Comparison of ENCODE assay signal across 14 mouse cellular contexts in genomic region chr16:38095181-38095851, GRCm38 (mm10). TPM values are rescaled to one million over a fixed set of nuclear protein-coding genes. Genes with fewer than 3 reads are reported as not detected.
A peak's percentile ranks its signal among the peaks of the same experiment; 100 is the strongest.
DNase-seq lines count a peak whose midpoint lies in the region; ATAC-seq and TF ChIP-seq lines count a peak whose summit lies in the region.
"Had no signal": no experiment of that assay in that cellular context is flagged by ENCODE, and none has a peak within 500 bp of the region (broad histone marks: within the 10 kb centered on the region; RNA-seq: fewer than 3 reads in every experiment).

No protein-coding gene starts in this region.

- H3K27me3 ChIP-seq in lung, embryonic 14.5 days (ENCODE audit: insufficient read depth, low read length): no peaks in the 10 kb centered on the region
- H3K27me3 ChIP-seq in hindbrain, embryonic 16.5 days (replicated peaks; ENCODE audit: control insufficient read depth, insufficient read depth, low read length): no peaks in the 10 kb centered on the region
- H3K27me3 ChIP-seq in neural tube, embryonic 13.5 days: no peaks in the 10 kb centered on the region
- H3K27me3 ChIP-seq: liver, embryonic 13.5 days; megakaryocyte, embryonic 14.5 days had no signal

- no peak overlapping the region for H3K9ac ChIP-seq in lung, embryonic 14.5 days
- no peak overlapping the region for H3K9ac ChIP-seq in hindbrain, embryonic 16.5 days (ENCODE audit: low read depth, low read length)
- peak overlapping the region; percentile 54 for H3K9ac ChIP-seq in neural tube, embryonic 13.5 days
- H3K9ac ChIP-seq: liver, embryonic 13.5 days had no signal

- whole genome bisulfite sequencing in lung, embryonic 14.5 days: 40% methylated on average over 5 of the region's 5 CpGs
- 70% methylated on average over 5 of the region's 5 CpGs for WGBS in hindbrain, embryonic 16.5 days
- 78% methylated on average over 5 of the region's 5 CpGs for WGBS in neural tube, embryonic 13.5 days

- TF ChIP-seq POLR2A in embryonic fibroblast, embryonic 13.5 days (IDR thresholded peaks at IDR 0.05; ENCODE audit: low read depth, low read length): no peak

- DNase-seq in lung, embryonic 14.5 days: peak; percentile 24
- DNase-seq in lung, postnatal 10 days: no peak
- no peak for DNase-seq in Muller cell, postnatal 12 days (ENCODE audit: inconsistent ontology term)
- no peak for DNase-seq in left cerebral cortex, adult 18-20 months (ENCODE audit: low spot score in 2 of 2)
- DNase-seq: cerebellum, postnatal 36 days; gastrocnemius, postnatal 14 days; heart, postnatal 10 days; liver, embryonic 13.5 days; thymus, postnatal 4 days had no signal

- H3K4me1 ChIP-seq in lung, embryonic 14.5 days (ENCODE audit: insufficient read depth): peaks cover 6% of the 10 kb centered on the region; the same call in 1 of the 2 replicates
- H3K4me1 ChIP-seq in embryonic fibroblast, embryonic 13.5 days (ENCODE audit: control insufficient read depth, insufficient read depth, low read length): peaks cover 5% of the 10 kb centered on the region
- H3K4me1 ChIP-seq in hindbrain, embryonic 16.5 days (ENCODE audit: control insufficient read depth, insufficient read depth, low read depth, low read length): peaks cover 37% of the 10 kb centered on the region
- H3K4me1 ChIP-seq in neural tube, embryonic 13.5 days (replicated peaks): peaks cover 64% of the 10 kb centered on the region

- ATAC-seq in lung, embryonic 14.5 days (ENCODE audit: insufficient read depth): no peak
- no peak for ATAC-seq in hindbrain, embryonic 16.5 days
- no peak for ATAC-seq in neural tube, embryonic 13.5 days (ENCODE audit: low read depth)

- H3K36me3 ChIP-seq in lung, embryonic 14.5 days (ENCODE audit: insufficient read depth): peaks cover 22% of the 10 kb centered on the region
- H3K36me3 ChIP-seq in hindbrain, embryonic 16.5 days (ENCODE audit: control insufficient read depth, insufficient read depth, low read length): no peaks in the 10 kb centered on the region
- peaks cover 8% of the 10 kb centered on the region for H3K36me3 ChIP-seq in neural tube, embryonic 13.5 days

- no peak overlapping the region for H3K27ac ChIP-seq in lung, embryonic 14.5 days (ENCODE audit: low read depth)
- peak overlapping the region; percentile 88 for H3K27ac ChIP-seq in embryonic fibroblast, embryonic 13.5 days (ENCODE audit: insufficient read depth, low read length)
- no peak overlapping the region for H3K27ac ChIP-seq in hindbrain, embryonic 16.5 days (ENCODE audit: low read depth, low read length)
- H3K27ac ChIP-seq in neural tube, embryonic 13.5 days (replicated peaks): no peak overlapping the region
- H3K27ac ChIP-seq: liver, embryonic 13.5 days had no signal

- no peak overlapping the region for H3K4me3 ChIP-seq in lung, embryonic 14.5 days (ENCODE audit: low read depth, low read length)
- H3K4me3 ChIP-seq in embryonic fibroblast, embryonic 13.5 days (ENCODE audit: insufficient read depth, low read length): no peak overlapping the region
- H3K4me3 ChIP-seq in hindbrain, embryonic 16.5 days (ENCODE audit: low read length): no peak overlapping the region
- H3K4me3 ChIP-seq in neural tube, embryonic 13.5 days: peak overlapping the region; percentile 94
- H3K4me3 ChIP-seq: erythroblast, embryonic 14.5 days; liver, embryonic 13.5 days had no signal

- 0 out of 2 replicates have a peak, but pooled peaks cover 2% of the 10 kb centered on the region for H3K9me3 ChIP-seq in lung, embryonic 14.5 days (ENCODE audit: low read depth, low read length)
- H3K9me3 ChIP-seq in hindbrain, embryonic 16.5 days (ENCODE audit: control insufficient read depth, low read length): no peaks in the 10 kb centered on the region
- H3K9me3 ChIP-seq in neural tube, embryonic 13.5 days: no peaks in the 10 kb centered on the region
- H3K9me3 ChIP-seq: liver, embryonic 13.5 days had no signal

- peak overlapping the region; percentile 3; the same call in 1 of the 2 replicates for H3K4me2 ChIP-seq in lung, embryonic 14.5 days
- peak overlapping the region; percentile 87 for H3K4me2 ChIP-seq in hindbrain, embryonic 16.5 days (ENCODE audit: low read length)
- H3K4me2 ChIP-seq in neural tube, embryonic 13.5 days: peak overlapping the region; percentile 82
- H3K4me2 ChIP-seq: liver, embryonic 13.5 days had no signal

- TF ChIP-seq CTCF in lung, embryonic 14.5 days (IDR thresholded peaks at IDR 0.05; ENCODE audit: low read depth): no peak
- TF ChIP-seq CTCF in embryonic fibroblast, embryonic 13.5 days (IDR thresholded peaks at IDR 0.05; ENCODE audit: borderline replicate concordance, insufficient read depth, low read length): no peak

RNA-seq across cellular contexts. Expression of gene Gsk3b, which starts 6.5 kb away (rescaled TPM):
- polyA plus RNA-seq in lung, embryonic 14.5 days (2014; fragmentation: Nextera tagmentation; extraction: Ambion mirVana): 62.6 and 63.0 TPM in 2 replicates
- 71.2 and 79.6 TPM in 2 replicates for polyA plus RNA-seq in embryonic fibroblast, embryonic 13.5 days (2011; ENCODE audit: insufficient read length, low read depth, missing spikeins)
- polyA plus RNA-seq in hindbrain, embryonic 16.5 days (2015; fragmentation: Nextera tagmentation; extraction: Ambion mirVana): 123 and 131 TPM in 2 replicates
- 158 and 167 TPM in 2 replicates for polyA plus RNA-seq in neural tube, embryonic 13.5 days (2015; fragmentation: Nextera tagmentation; extraction: Ambion mirVana)
- 100 to 1,000 TPM; 172 TPM for total RNA-seq in left cerebral cortex, adult 18-20 months (2021)

Comparison
In these comparisons a context has a peak if more than half of its experiments do, and no peak if none do; other contexts are left out.
1. H3K4me2 ChIP-seq: peak in every context shown above with its lines; median percentile 87 in hindbrain, embryonic 16.5 days; 82 in neural tube, embryonic 13.5 days; 3 in lung, embryonic 14.5 days.